10 mouse cellular contexts compared by ENCODE assay signal in genomic region chr10:38882154-38882553, GRCm38 (mm10).
A peak's percentile ranks its signal among the peaks of the same experiment; 100 is the strongest.
DNase-seq lines count a peak whose midpoint lies in the region; ATAC-seq lines count a peak whose summit lies in the region.
"Had no signal": no experiment of that assay in that cellular context is flagged by ENCODE, and none has a peak within 500 bp of the region (broad histone marks: within the 10 kb centered on the region; RNA-seq: fewer than 3 reads in every experiment).

No protein-coding gene starts in this region.

- no peak overlapping the region for H3K9ac ChIP-seq in kidney, embryonic 16.5 days (replicated peaks; ENCODE audit: low read length)

- H3K4me1 ChIP-seq in kidney, embryonic 16.5 days (ENCODE audit: insufficient read depth, low read length), result peaks cover 15% of the 10 kb centered on the region

- no peak for ATAC-seq in kidney, embryonic 16.5 days (ENCODE audit: low FRiP score, low TSS enrichment)
- ATAC-seq: forebrain, embryonic 14.5 days; inflammation-experienced regulatory T-cells, adult 6 months had no signal

- no peaks in the 10 kb centered on the region for H3K36me3 ChIP-seq in kidney, embryonic 16.5 days (ENCODE audit: insufficient read depth, low read length)

- peak; percentile 24 for DNase-seq in ovary, postnatal 14 days (ENCODE audit: low spot score)
- no peak for DNase-seq in ovary, postnatal 36 days (ENCODE audit: low spot score)
- DNase-seq in gastrocnemius, adult 8-10 months (ENCODE audit: low spot score in 2 of 2), result peak; percentile 38 to 49
- peak; percentile 41 to 69 for DNase-seq in lung, postnatal 4 days
- DNase-seq in embryo, embryonic 10.5 days (ENCODE audit: low spot score), result no peak
- no peak for DNase-seq in right cerebral cortex, adult 2 months (ENCODE audit: low spot score in 2 of 2)

- H3K9me3 ChIP-seq in kidney, embryonic 16.5 days (ENCODE audit: low read length), result no peaks in the 10 kb centered on the region
- H3K9me3 ChIP-seq: megakaryocyte, embryonic 14.5 days had no signal

- 64% methylated on average over 6 of the region's 6 CpGs for whole genome bisulfite sequencing in kidney, embryonic 16.5 days

- no peak overlapping the region for H3K4me3 ChIP-seq in kidney, embryonic 16.5 days (ENCODE audit: low read length)
- H3K4me3 ChIP-seq: megakaryocyte, embryonic 14.5 days had no signal

- 0 out of 2 replicates have a peak overlapping the region, but pooled peaks have one; percentile 17 for H3K27ac ChIP-seq in kidney, embryonic 16.5 days (ENCODE audit: low read length)

- H3K27me3 ChIP-seq in kidney, embryonic 16.5 days (ENCODE audit: insufficient read depth, low read length), result no peaks in the 10 kb centered on the region
- H3K27me3 ChIP-seq: megakaryocyte, embryonic 14.5 days had no signal

- H3K4me2 ChIP-seq in kidney, embryonic 16.5 days (replicated peaks; ENCODE audit: low read depth, low read length), result no peak overlapping the region

Comparison
In these comparisons a context has a peak if more than half of its experiments do, and no peak if none do; other contexts are left out.
1. DNase-seq: peak in ovary, postnatal 14 days (single experiment), gastrocnemius, adult 8-10 months (2 of 2) and lung, postnatal 4 days (2 of 2); none in ovary, postnatal 36 days (single experiment), embryo, embryonic 10.5 days (single experiment) and right cerebral cortex, adult 2 months (0 of 2).